Mouse (Mus musculus) left cerebral cortex, adult 18-20 months (tissue): ENCODE data around the gene Olfr764-ps1. TPM values are rescaled to one million over a fixed set of nuclear protein-coding genes. Genes with fewer than 3 reads are reported as not detected.

Experiments
- total RNA-seq, 2 experiments: library from RNA; stranded (reverse); gene quantifications; 2 replicates each; pipeline ENCODE4 v1.2.3; 2021

Gene Olfr764-ps1
- total RNA-seq, 2 experiments from 2014 or later, result not detected

Other genes starting within 250 kb of the Olfr764-ps1 start
- under 1 TPM; 0.63 to 0.66 TPM for gene Mmp19, start 249.0 kb downstream of the Olfr764-ps1 start, total RNA-seq
- gene Dnajc14, start 235.8 kb downstream of the Olfr764-ps1 start, total RNA-seq, result 10 to 100 TPM; 64.6 to 67.0 TPM
- 1 to 10 TPM; 6.9 to 7.1 TPM for gene Tmem198b, start 235.5 kb downstream of the Olfr764-ps1 start, total RNA-seq
- gene Sarnp, start 222.6 kb downstream of the Olfr764-ps1 start, total RNA-seq, result 10 to 100 TPM; 39.5 to 39.6 TPM
- gene Ormdl2, start 218.3 kb downstream of the Olfr764-ps1 start, total RNA-seq, result 1 to 10 TPM; 8.0 to 8.6 TPM
- 10 to 100 TPM; 12.5 to 15.2 TPM for gene Gdf11, start 148.2 kb downstream of the Olfr764-ps1 start, total RNA-seq
- gene Cd63, start 138.9 kb downstream of the Olfr764-ps1 start, total RNA-seq, result 10 to 100 TPM; 69.1 to 71.4 TPM
- 1 to 10 TPM; 3.6 to 7.6 TPM for gene Rdh5, start 117.0 kb downstream of the Olfr764-ps1 start, total RNA-seq
- 10 to 100 TPM; 79.8 to 82.3 TPM for gene Bloc1s1, start 115.9 kb downstream of the Olfr764-ps1 start, total RNA-seq
- 10 to 100 TPM; 13.5 TPM for gene Itga7, start 106.1 kb downstream of the Olfr764-ps1 start, total RNA-seq
- not detected for gene Mettl7b, start 78.9 kb downstream of the Olfr764-ps1 start, total RNA-seq
- not detected for gene Olfr9, start 50.5 kb downstream of the Olfr764-ps1 start, total RNA-seq
- not detected for gene Olfr763, start 29.1 kb downstream of the Olfr764-ps1 start, total RNA-seq
- not detected for gene Olfr765, start 10.1 kb upstream of the Olfr764-ps1 start, total RNA-seq
- gene Olfr766-ps1, start 29.1 kb upstream of the Olfr764-ps1 start, total RNA-seq, result not detected
- gene Olfr767, start 43.0 kb upstream of the Olfr764-ps1 start, total RNA-seq, result not detected
- gene Olfr768, start 59.5 kb upstream of the Olfr764-ps1 start, total RNA-seq, result not detected
- gene Olfr769, start 78.0 kb upstream of the Olfr764-ps1 start, total RNA-seq, result not detected
- gene Olfr770, start 99.1 kb upstream of the Olfr764-ps1 start, total RNA-seq, result not detected
- gene Olfr771, start 124.9 kb upstream of the Olfr764-ps1 start, total RNA-seq, result not detected
- gene Olfr772, start 138.0 kb upstream of the Olfr764-ps1 start, total RNA-seq, result not detected
- gene Olfr773, start 147.5 kb upstream of the Olfr764-ps1 start, total RNA-seq, result not detected
- gene Olfr774, start 196.3 kb upstream of the Olfr764-ps1 start, total RNA-seq, result not detected
- not detected for gene Olfr775, start 208.5 kb upstream of the Olfr764-ps1 start, total RNA-seq
- not detected for gene Olfr776, start 219.2 kb upstream of the Olfr764-ps1 start, total RNA-seq
- not detected for gene Olfr777, start 231.6 kb upstream of the Olfr764-ps1 start, total RNA-seq